Mouse (Mus musculus): ENCODE data around the gene Srpk1. TPM values are rescaled to one million over a fixed set of nuclear protein-coding genes. Genes with fewer than 3 reads are reported as not detected.

Gene Srpk1
- polyA plus RNA-seq, 1 experiment = 19.7 TPM

GRCm38 (mm10) chr17:28626937-28627336 lies 4.4 kb upstream of the Srpk1 start:
- WGBS = 81% methylated on average over 2 of the region's 2 CpGs
- H3K27ac ChIP-seq (ENCODE audit: insufficient read depth, low read depth, low read length) = no peak overlapping the region
- no peaks in the 10 kb centered on the region for H3K27me3 ChIP-seq (ENCODE audit: control insufficient read depth, insufficient read depth, low read length)

GRCm38 (mm10) chr17:28625327-28625726 lies 2.8 kb upstream of the Srpk1 start:
- 89% methylated on average over 15 of the region's 15 CpGs for WGBS
- Histone ChIP-seq H3K4me1 (ENCODE audit: control insufficient read depth, insufficient read depth, insufficient read length, low read length) (peaks cover 15% of the 10 kb centered on the region), H3K27ac (ENCODE audit: insufficient read depth, low read depth, low read length) (no peak overlapping the region), H3K4me3 (ENCODE audit: low read depth, low read length) (no peak overlapping the region), H3K27me3 (ENCODE audit: control insufficient read depth, insufficient read depth, low read length) (no peaks in the 10 kb centered on the region), H3K36me3 (ENCODE audit: control insufficient read depth, insufficient read depth, low read length) (no peaks in the 10 kb centered on the region)
- TF ChIP-seq CTCF (IDR thresholded peaks at IDR 0.05; ENCODE audit: extremely low read depth, insufficient read length, insufficient replicate concordance, low read depth, low read length) = no peak
- TF ChIP-seq POLR2A (IDR thresholded peaks at IDR 0.05; ENCODE audit: low read depth, low read length) = no peak

More at GRCm38 (mm10) chr17:28626937-28627336, 4.4 kb upstream of the Srpk1 start:
- Histone ChIP-seq H3K4me1 (ENCODE audit: control insufficient read depth, insufficient read depth, insufficient read length, low read length) (peaks cover 12% of the 10 kb centered on the region), H3K36me3 (ENCODE audit: control insufficient read depth, insufficient read depth, low read length) (no peaks in the 10 kb centered on the region), H3K4me3 (ENCODE audit: low read depth, low read length) (no peak overlapping the region)
- TF ChIP-seq CTCF (IDR thresholded peaks at IDR 0.05; ENCODE audit: extremely low read depth, insufficient read length, insufficient replicate concordance, low read depth, low read length) = no peak
- no peak for TF ChIP-seq POLR2A (IDR thresholded peaks at IDR 0.05; ENCODE audit: low read depth, low read length)

- 69% methylated on average over 2 of the region's 2 CpGs for WGBS
- H3K36me3 ChIP-seq (ENCODE audit: control insufficient read depth, insufficient read depth, low read length) = peaks cover 4% of the 10 kb centered on the region; the same call in 1 of the 2 replicates
- no peaks in the 10 kb centered on the region for H3K27me3 ChIP-seq (ENCODE audit: control insufficient read depth, insufficient read depth, low read length)
- TF ChIP-seq CTCF (IDR thresholded peaks at IDR 0.05; ENCODE audit: extremely low read depth, insufficient read length, insufficient replicate concordance, low read depth, low read length) = no peak
- TF ChIP-seq POLR2A (IDR thresholded peaks at IDR 0.05; ENCODE audit: low read depth, low read length) = no peak
- H3K4me3 ChIP-seq (ENCODE audit: low read depth, low read length) = no peak overlapping the region
- H3K4me1 ChIP-seq (ENCODE audit: control insufficient read depth, insufficient read depth, insufficient read length, low read length) = peaks cover 18% of the 10 kb centered on the region
- H3K27ac ChIP-seq (ENCODE audit: insufficient read depth, low read depth, low read length) = no peak overlapping the region
These were observed 2.3 kb upstream of the Srpk1 start for GRCm38 (mm10) chr17:28624841-28625240.

GRCm38 (mm10) chr17:28621381-28622299 lies 869 bp downstream of the Srpk1 start:
- H3K27me3 ChIP-seq (ENCODE audit: control insufficient read depth, insufficient read depth, low read length) = no peaks in the 10 kb centered on the region
- H3K4me1 ChIP-seq (ENCODE audit: control insufficient read depth, insufficient read depth, insufficient read length, low read length) = peaks cover 9% of the 10 kb centered on the region
- peak overlapping the region; percentile 89 for H3K4me3 ChIP-seq (ENCODE audit: low read depth, low read length)
- TF ChIP-seq CTCF (IDR thresholded peaks at IDR 0.05; ENCODE audit: extremely low read depth, insufficient read length, insufficient replicate concordance, low read depth, low read length) (0 out of 2 replicates have a peak, but pooled peaks have one; percentile 5), POLR2A (IDR thresholded peaks at IDR 0.05; ENCODE audit: low read depth, low read length) (0 out of 2 replicates have a peak, but pooled peaks have one; percentile 30)
- H3K27ac ChIP-seq (ENCODE audit: insufficient read depth, low read depth, low read length) = peak overlapping the region; percentile 88
- WGBS = under 1% methylated on average over 76 of the region's 78 CpGs
- H3K36me3 ChIP-seq (ENCODE audit: control insufficient read depth, insufficient read depth, low read length) = peaks cover 8% of the 10 kb centered on the region; the same call in 1 of the 2 replicates

- H3K4me3 ChIP-seq (ENCODE audit: low read depth, low read length) = no peak overlapping the region
- no peak for TF ChIP-seq CTCF (IDR thresholded peaks at IDR 0.05; ENCODE audit: extremely low read depth, insufficient read length, insufficient replicate concordance, low read depth, low read length)
- no peak for TF ChIP-seq POLR2A (IDR thresholded peaks at IDR 0.05; ENCODE audit: low read depth, low read length)
- H3K27me3 ChIP-seq (ENCODE audit: control insufficient read depth, insufficient read depth, low read length) = no peaks in the 10 kb centered on the region
- 87% methylated on average over 1 of the region's 1 CpGs for WGBS
- peak overlapping the region; percentile 48; the same call in 1 of the 2 replicates for H3K27ac ChIP-seq (ENCODE audit: insufficient read depth, low read depth, low read length)
- peaks cover 10% of the 10 kb centered on the region; the same call in 1 of the 2 replicates for H3K36me3 ChIP-seq (ENCODE audit: control insufficient read depth, insufficient read depth, low read length)
- H3K4me1 ChIP-seq (ENCODE audit: control insufficient read depth, insufficient read depth, insufficient read length, low read length) = peaks cover 20% of the 10 kb centered on the region
These were observed 3.7 kb downstream of the Srpk1 start for GRCm38 (mm10) chr17:28618775-28619174.

- Histone ChIP-seq H3K4me1 (ENCODE audit: control insufficient read depth, insufficient read depth, insufficient read length, low read length) (peaks cover 20% of the 10 kb centered on the region), H3K36me3 (ENCODE audit: control insufficient read depth, insufficient read depth, low read length) (peaks cover 10% of the 10 kb centered on the region; the same call in 1 of the 2 replicates), H3K4me3 (ENCODE audit: low read depth, low read length) (no peak overlapping the region), H3K27ac (ENCODE audit: insufficient read depth, low read depth, low read length) (peak overlapping the region; percentile 48; the same call in 1 of the 2 replicates), H3K27me3 (ENCODE audit: control insufficient read depth, insufficient read depth, low read length) (no peaks in the 10 kb centered on the region)
- WGBS = 65% methylated on average over 7 of the region's 7 CpGs
- no peak for TF ChIP-seq CTCF (IDR thresholded peaks at IDR 0.05; ENCODE audit: extremely low read depth, insufficient read length, insufficient replicate concordance, low read depth, low read length)
- no peak for TF ChIP-seq POLR2A (IDR thresholded peaks at IDR 0.05; ENCODE audit: low read depth, low read length)
These were observed 4.4 kb downstream of the Srpk1 start for GRCm38 (mm10) chr17:28618124-28618523.

GRCm38 (mm10) chr17:28617636-28618035 lies 4.9 kb downstream of the Srpk1 start:
- H3K4me1 ChIP-seq (ENCODE audit: control insufficient read depth, insufficient read depth, insufficient read length, low read length) = peaks cover 20% of the 10 kb centered on the region
- H3K27me3 ChIP-seq (ENCODE audit: control insufficient read depth, insufficient read depth, low read length) = no peaks in the 10 kb centered on the region
- 74% methylated on average over 10 of the region's 10 CpGs for WGBS
- no peak overlapping the region for H3K4me3 ChIP-seq (ENCODE audit: low read depth, low read length)
- TF ChIP-seq POLR2A (IDR thresholded peaks at IDR 0.05; ENCODE audit: low read depth, low read length) (no peak), CTCF (IDR thresholded peaks at IDR 0.05; ENCODE audit: extremely low read depth, insufficient read length, insufficient replicate concordance, low read depth, low read length) (no peak)
- H3K27ac ChIP-seq (ENCODE audit: insufficient read depth, low read depth, low read length) = no peak overlapping the region
- H3K36me3 ChIP-seq (ENCODE audit: control insufficient read depth, insufficient read depth, low read length) = peaks cover 10% of the 10 kb centered on the region
